Mouse (Mus musculus): Measurements from ENCODE around the gene Mup22. TPM values are rescaled to one million over a fixed set of nuclear protein-coding genes. Genes with fewer than 3 reads are reported as not detected.
"Not testable (repeated sequence)": the region's sequence is repeated elsewhere in the genome, so short reads cannot be mapped to it uniquely, and the experiment has no call there.

Gene Mup22
- not detected in 2 replicates for polyA plus RNA-seq (2012; rRNA removed)

- H3K27ac ChIP-seq (ENCODE audit: control insufficient read depth, insufficient read depth, low read depth, low read length); H3K4me3 ChIP-seq (ENCODE audit: control insufficient read depth, low read depth, low read length); H3K36me3 ChIP-seq (ENCODE audit: control insufficient read depth, insufficient read depth, low read length); H3K4me1 ChIP-seq (ENCODE audit: control insufficient read depth, insufficient read depth, low read length); H3K27me3 ChIP-seq (ENCODE audit: control insufficient read depth, insufficient read depth, low read length): not testable (repeated sequence)
These were observed at the start of gene Mup22 for GRCm38 (mm10) chr4:60821363-60821762. Gene Mup22, minus strand, starts transcription at chr4:60821463.

DNA sequence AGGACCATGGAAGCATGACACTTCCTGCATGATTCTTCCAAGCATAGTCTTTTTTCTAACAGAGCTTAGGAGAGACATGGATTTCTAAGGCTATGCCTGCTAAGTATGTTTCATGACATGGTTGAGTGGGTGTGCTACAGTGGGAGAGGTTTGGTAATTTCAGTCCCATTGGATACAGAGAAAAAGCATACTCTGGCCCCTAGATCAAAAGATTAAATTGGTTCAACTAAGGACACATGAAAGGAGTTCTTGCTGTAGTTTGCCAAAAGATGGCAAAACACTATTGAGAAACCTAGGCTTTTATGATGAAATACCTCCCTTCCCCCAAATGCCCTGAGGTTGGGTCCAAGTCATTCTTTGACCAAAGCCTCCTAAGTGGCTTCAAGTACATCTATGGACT lies 19.6 kb upstream of the Mup22 start:
- H3K36me3 ChIP-seq (ENCODE audit: control insufficient read depth, insufficient read depth, low read length); H3K4me1 ChIP-seq (ENCODE audit: control insufficient read depth, insufficient read depth, low read length); H3K27me3 ChIP-seq (ENCODE audit: control insufficient read depth, insufficient read depth, low read length); H3K4me3 ChIP-seq (ENCODE audit: control insufficient read depth, low read depth, low read length); H3K27ac ChIP-seq (ENCODE audit: control insufficient read depth, insufficient read depth, low read depth, low read length): not testable (repeated sequence)

Other genes with a start within 250 kb of the Mup22 start
- not detected in 2 replicates for gene Mup10, start 239.3 kb downstream of the Mup22 start, polyA plus RNA-seq (2012; rRNA removed)
- not detected in 2 replicates for gene Mup11, start 159.1 kb downstream of the Mup22 start, polyA plus RNA-seq (2012; rRNA removed)
- not detected in 2 replicates for gene Mup12, start 80.1 kb downstream of the Mup22 start, polyA plus RNA-seq (2012; rRNA removed)